Mouse (Mus musculus): ENCODE measurements around the gene Ptms. TPM values are rescaled to one million over a fixed set of nuclear protein-coding genes. Genes with fewer than 3 reads are reported as not detected.

The Ptms gene
- polyA plus RNA-seq, 1 experiment: 1,797 TPM

- TF ChIP-seq CTCF (IDR thresholded peaks at IDR 0.05; ENCODE audit: borderline replicate concordance, control insufficient read depth, extremely low read depth, insufficient read depth, low read length, poor library complexity): no peak
- no peak for TF ChIP-seq POLR2A (IDR thresholded peaks at IDR 0.05; ENCODE audit: control insufficient read depth, extremely low read depth, insufficient read depth, low read length, poor library complexity)
- no peak for DNase-seq
- Histone ChIP-seq H3K4me1 (replicated peaks; ENCODE audit: control insufficient read depth, insufficient read depth, low read length) (no peaks in the 10 kb centered on the region), H3K27ac (ENCODE audit: control insufficient read depth, insufficient read depth, low read length) (no peak overlapping the region), H3K4me3 (ENCODE audit: control insufficient read depth, insufficient read depth, low read length) (no peak overlapping the region), H3K36me3 (ENCODE audit: control insufficient read depth, insufficient read depth, low read length) (no peaks in the 10 kb centered on the region), H3K27me3 (ENCODE audit: control insufficient read depth, insufficient read depth, low read length) (no peaks in the 10 kb centered on the region)
- 95% methylated on average over 1 of the region's 1 CpGs for whole genome bisulfite sequencing
Measured at GRCm38 (mm10) chr6:124941679-124942078, 21.8 kb upstream of the Ptms start.

DNA sequence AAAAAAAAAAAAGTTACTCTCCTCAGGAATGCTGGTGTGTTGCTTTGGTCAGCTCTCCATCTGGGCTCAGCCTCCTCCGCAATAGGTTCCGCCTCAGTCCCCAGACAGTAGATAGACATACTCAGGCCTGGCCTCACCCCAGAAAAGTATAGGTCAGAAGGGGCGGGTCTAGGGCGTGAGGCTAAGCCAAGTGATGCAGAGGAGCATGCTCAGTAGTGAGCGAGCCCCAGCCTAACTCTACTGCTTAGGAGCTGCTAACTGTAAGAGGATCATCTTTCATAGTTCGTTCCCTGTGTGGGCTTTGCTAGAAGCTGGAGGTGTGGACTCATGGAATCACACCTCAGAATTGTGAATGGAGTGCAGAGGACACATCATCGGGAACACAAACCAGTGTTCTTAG, 18.7 kb upstream of the Ptms start:
- Histone ChIP-seq H3K4me1 (replicated peaks; ENCODE audit: control insufficient read depth, insufficient read depth, low read length) (no peaks in the 10 kb centered on the region), H3K27me3 (ENCODE audit: control insufficient read depth, insufficient read depth, low read length) (no peaks in the 10 kb centered on the region), H3K36me3 (ENCODE audit: control insufficient read depth, insufficient read depth, low read length) (peaks cover 25% of the 10 kb centered on the region), H3K4me3 (ENCODE audit: control insufficient read depth, insufficient read depth, low read length) (no peak overlapping the region), H3K27ac (ENCODE audit: control insufficient read depth, insufficient read depth, low read length) (no peak overlapping the region)
- TF ChIP-seq CTCF (IDR thresholded peaks at IDR 0.05; ENCODE audit: borderline replicate concordance, control insufficient read depth, extremely low read depth, insufficient read depth, low read length, poor library complexity) (no peak), POLR2A (IDR thresholded peaks at IDR 0.05; ENCODE audit: control insufficient read depth, extremely low read depth, insufficient read depth, low read length, poor library complexity) (no peak)
- 96% methylated on average over 7 of the region's 7 CpGs for WGBS
- no peak for DNase-seq

- Histone ChIP-seq H3K4me1 (replicated peaks; ENCODE audit: control insufficient read depth, insufficient read depth, low read length) (peaks cover 2% of the 10 kb centered on the region), H3K27me3 (ENCODE audit: control insufficient read depth, insufficient read depth, low read length) (no peaks in the 10 kb centered on the region), H3K4me3 (ENCODE audit: control insufficient read depth, insufficient read depth, low read length) (no peak overlapping the region), H3K36me3 (ENCODE audit: control insufficient read depth, insufficient read depth, low read length) (peaks cover 25% of the 10 kb centered on the region), H3K27ac (ENCODE audit: control insufficient read depth, insufficient read depth, low read length) (no peak overlapping the region)
- TF ChIP-seq POLR2A (IDR thresholded peaks at IDR 0.05; ENCODE audit: control insufficient read depth, extremely low read depth, insufficient read depth, low read length, poor library complexity): no peak
- TF ChIP-seq CTCF (IDR thresholded peaks at IDR 0.05; ENCODE audit: borderline replicate concordance, control insufficient read depth, extremely low read depth, insufficient read depth, low read length, poor library complexity): no peak
- no peak for DNase-seq
- WGBS: 94% methylated on average over 2 of the region's 2 CpGs
Measured at GRCm38 (mm10) chr6:124937493-124937892, 17.6 kb upstream of the Ptms start.

DNA sequence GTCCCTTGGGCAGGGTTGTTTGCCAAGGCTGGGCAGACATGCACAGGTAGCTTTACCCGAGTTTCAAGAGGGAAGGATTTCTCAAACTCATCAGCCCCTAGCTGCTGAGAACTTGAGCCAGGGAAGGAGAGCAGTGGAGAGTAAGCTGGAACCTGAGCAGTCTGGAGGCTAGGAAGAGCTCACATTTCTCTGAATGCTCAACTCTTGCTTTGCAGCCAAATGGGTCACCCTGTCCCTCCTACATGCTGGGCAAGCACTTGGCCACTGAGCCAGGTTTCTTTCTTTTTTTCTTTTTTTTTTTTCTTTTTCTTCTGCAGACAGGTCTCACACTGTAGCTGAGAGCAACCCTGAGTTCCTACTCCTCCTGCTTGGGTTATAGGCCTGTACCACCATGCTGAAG, 16.8 kb upstream of the Ptms start:
- Histone ChIP-seq H3K4me1 (replicated peaks; ENCODE audit: control insufficient read depth, insufficient read depth, low read length) (peaks cover 8% of the 10 kb centered on the region), H3K4me3 (ENCODE audit: control insufficient read depth, insufficient read depth, low read length) (no peak overlapping the region), H3K36me3 (ENCODE audit: control insufficient read depth, insufficient read depth, low read length) (peaks cover 25% of the 10 kb centered on the region), H3K27me3 (ENCODE audit: control insufficient read depth, insufficient read depth, low read length) (no peaks in the 10 kb centered on the region), H3K27ac (ENCODE audit: control insufficient read depth, insufficient read depth, low read length) (no peak overlapping the region)
- no peak for DNase-seq
- no peak for TF ChIP-seq CTCF (IDR thresholded peaks at IDR 0.05; ENCODE audit: borderline replicate concordance, control insufficient read depth, extremely low read depth, insufficient read depth, low read length, poor library complexity)
- TF ChIP-seq POLR2A (IDR thresholded peaks at IDR 0.05; ENCODE audit: control insufficient read depth, extremely low read depth, insufficient read depth, low read length, poor library complexity): no peak
- 83% methylated on average over 1 of the region's 1 CpGs for WGBS

- no peak for DNase-seq
- H3K27ac ChIP-seq (ENCODE audit: control insufficient read depth, insufficient read depth, low read length): no peak overlapping the region
- peaks cover 10% of the 10 kb centered on the region for H3K4me1 ChIP-seq (replicated peaks; ENCODE audit: control insufficient read depth, insufficient read depth, low read length)
- H3K36me3 ChIP-seq (ENCODE audit: control insufficient read depth, insufficient read depth, low read length): peaks cover 25% of the 10 kb centered on the region
- TF ChIP-seq CTCF (IDR thresholded peaks at IDR 0.05; ENCODE audit: borderline replicate concordance, control insufficient read depth, extremely low read depth, insufficient read depth, low read length, poor library complexity) (no peak), POLR2A (IDR thresholded peaks at IDR 0.05; ENCODE audit: control insufficient read depth, extremely low read depth, insufficient read depth, low read length, poor library complexity) (no peak)
- H3K4me3 ChIP-seq (ENCODE audit: control insufficient read depth, insufficient read depth, low read length): no peak overlapping the region
- WGBS: 92% methylated on average over 7 of the region's 7 CpGs
- H3K27me3 ChIP-seq (ENCODE audit: control insufficient read depth, insufficient read depth, low read length): no peaks in the 10 kb centered on the region
Measured at GRCm38 (mm10) chr6:124934670-124935069, 14.8 kb upstream of the Ptms start.

GRCm38 (mm10) chr6:124933127-124933526, 13.2 kb upstream of the Ptms start:
- WGBS: 92% methylated on average over 3 of the region's 3 CpGs
- Histone ChIP-seq H3K36me3 (ENCODE audit: control insufficient read depth, insufficient read depth, low read length) (peaks cover 25% of the 10 kb centered on the region), H3K4me3 (ENCODE audit: control insufficient read depth, insufficient read depth, low read length) (no peak overlapping the region), H3K4me1 (replicated peaks; ENCODE audit: control insufficient read depth, insufficient read depth, low read length) (peaks cover 10% of the 10 kb centered on the region), H3K27me3 (ENCODE audit: control insufficient read depth, insufficient read depth, low read length) (no peaks in the 10 kb centered on the region), H3K27ac (ENCODE audit: control insufficient read depth, insufficient read depth, low read length) (no peak overlapping the region)
- DNase-seq: no peak
- TF ChIP-seq POLR2A (IDR thresholded peaks at IDR 0.05; ENCODE audit: control insufficient read depth, extremely low read depth, insufficient read depth, low read length, poor library complexity) (no peak), CTCF (IDR thresholded peaks at IDR 0.05; ENCODE audit: borderline replicate concordance, control insufficient read depth, extremely low read depth, insufficient read depth, low read length, poor library complexity) (no peak)

- Histone ChIP-seq H3K36me3 (ENCODE audit: control insufficient read depth, insufficient read depth, low read length) (peaks cover 25% of the 10 kb centered on the region), H3K27me3 (ENCODE audit: control insufficient read depth, insufficient read depth, low read length) (no peaks in the 10 kb centered on the region), H3K4me3 (ENCODE audit: control insufficient read depth, insufficient read depth, low read length) (peak overlapping the region; percentile 81), H3K27ac (ENCODE audit: control insufficient read depth, insufficient read depth, low read length) (no peak overlapping the region; the same call in 1 of the 2 replicates), H3K4me1 (replicated peaks; ENCODE audit: control insufficient read depth, insufficient read depth, low read length) (peaks cover 10% of the 10 kb centered on the region)
- TF ChIP-seq POLR2A (IDR thresholded peaks at IDR 0.05; ENCODE audit: control insufficient read depth, extremely low read depth, insufficient read depth, low read length, poor library complexity) (no peak), CTCF (IDR thresholded peaks at IDR 0.05; ENCODE audit: borderline replicate concordance, control insufficient read depth, extremely low read depth, insufficient read depth, low read length, poor library complexity) (no peak)
- 87% methylated on average over 12 of the region's 12 CpGs for WGBS
- no peak for DNase-seq
Measured at GRCm38 (mm10) chr6:124932314-124932695, 12.4 kb upstream of the Ptms start.

Measured in thymus, adult 2 months (tissue).